In the genomic region with DNA sequence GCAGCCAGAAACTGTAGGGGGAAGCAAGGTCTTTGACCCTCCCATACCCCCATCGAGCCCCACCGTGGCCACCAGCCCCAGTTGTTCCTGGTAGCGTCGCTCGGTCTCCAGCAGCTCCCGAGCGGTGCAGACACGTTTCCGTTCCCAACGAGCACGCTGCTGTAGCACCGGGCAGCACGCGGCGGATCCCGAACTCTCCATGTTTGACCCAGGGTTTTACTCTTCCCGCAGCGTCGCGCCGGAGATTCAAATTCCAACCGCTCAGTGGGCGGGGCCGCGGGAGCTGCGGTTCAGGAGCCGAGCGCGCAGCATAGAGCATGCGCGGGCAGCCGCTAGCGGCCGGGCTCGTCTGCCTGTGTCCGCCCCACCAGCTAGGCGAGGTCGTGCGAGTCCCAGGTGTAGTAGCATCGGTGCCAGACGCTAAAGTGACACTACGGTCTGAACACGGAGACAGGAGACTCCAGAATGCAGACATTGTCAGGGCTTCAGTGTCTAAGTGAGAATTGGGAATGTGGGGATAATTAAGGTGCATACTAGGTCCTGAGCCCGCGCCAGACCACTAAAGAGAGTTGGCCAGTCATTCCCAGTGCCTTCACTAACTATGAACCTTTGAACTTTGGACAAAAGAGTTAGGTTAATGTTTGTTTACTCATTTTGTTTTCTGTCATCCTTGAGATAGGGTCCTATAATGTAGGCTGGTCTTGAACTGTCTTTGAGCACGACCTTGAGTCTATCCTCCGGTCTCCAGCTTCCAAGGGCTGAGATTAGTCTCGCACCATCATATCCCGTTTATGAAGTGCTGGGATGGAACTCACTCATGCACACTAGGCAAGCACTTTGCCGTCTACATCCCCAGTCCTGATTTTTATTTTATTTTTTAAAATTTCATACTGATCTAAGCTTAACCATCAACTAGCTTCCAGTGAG, we compare ENCODE assay signal across 8 mouse cellular contexts. TPM values are rescaled to one million over a fixed set of nuclear protein-coding genes. Genes with fewer than 3 reads are reported as not detected.
A peak's percentile ranks its signal among the peaks of the same experiment; 100 is the strongest.
DNase-seq lines count a peak whose midpoint lies in the region; ATAC-seq and TF ChIP-seq lines count a peak whose summit lies in the region.

Gene Arhgef39, minus strand, starts transcription at position 289 of the 927 bp plus-strand sequence.

- no peaks in the 10 kb centered on the region for H3K9me3 ChIP-seq in E14TG2a.4 (ENCODE audit: low read length)
- H3K9me3 ChIP-seq in heart, embryonic 16.5 days (replicated peaks; ENCODE audit: control insufficient read depth, low read length): no peaks in the 10 kb centered on the region
- H3K9me3 ChIP-seq in neural tube, embryonic 15.5 days (replicated peaks): no peaks in the 10 kb centered on the region

- H3K36me3 ChIP-seq in E14TG2a.4 (ENCODE audit: insufficient read depth, low read length): peaks cover 39% of the 10 kb centered on the region
- H3K36me3 ChIP-seq in heart, embryonic 16.5 days (ENCODE audit: control insufficient read depth, insufficient read depth): 0 out of 2 replicates have a peak, but pooled peaks cover 3% of the 10 kb centered on the region
- H3K36me3 ChIP-seq in neural tube, embryonic 15.5 days: no peaks in the 10 kb centered on the region

- ATAC-seq in erythroid progenitor cell, adult 5-6 weeks (replicated peaks; ENCODE audit: low FRiP score, poor library complexity, severe bottlenecking): peak; percentile 89
- ATAC-seq in heart, embryonic 16.5 days (replicated peaks; ENCODE audit: extremely low read depth, insufficient read depth, low FRiP score): peak; percentile 89
- ATAC-seq in neural tube, embryonic 15.5 days (ENCODE audit: low FRiP score): peak; percentile 86

- H3K4me2 ChIP-seq in heart, embryonic 16.5 days (ENCODE audit: low read depth, low read length): peak within 1 kb of the TSS; percentile 89
- H3K4me2 ChIP-seq in neural tube, embryonic 15.5 days: peak within 1 kb of the TSS; percentile 85

- peaks cover 37% of the 10 kb centered on the region for H3K27me3 ChIP-seq in E14TG2a.4 (ENCODE audit: insufficient read depth, low read length)
- no peaks in the 10 kb centered on the region for H3K27me3 ChIP-seq in heart, embryonic 16.5 days (ENCODE audit: control insufficient read depth, insufficient read depth, low read length)
- H3K27me3 ChIP-seq in neural tube, embryonic 15.5 days (replicated peaks): no peaks in the 10 kb centered on the region

- TF ChIP-seq CTCF in E14TG2a.4 (conservative IDR thresholded peaks at IDR 0.05; ENCODE audit: low read length): no peak
- TF ChIP-seq CTCF in lung, adult 2 months (IDR thresholded peaks at IDR 0.05; ENCODE audit: insufficient read depth, low read length): no peak

- peaks cover 52% of the 10 kb centered on the region for H3K4me1 ChIP-seq in E14TG2a.4 (replicated peaks; ENCODE audit: low read depth, low read length)
- no peaks in the 10 kb centered on the region for H3K4me1 ChIP-seq in brown adipose tissue, adult 24 weeks (ENCODE audit: control insufficient read depth, insufficient read depth, insufficient read length, low read length)
- peaks cover 27% of the 10 kb centered on the region for H3K4me1 ChIP-seq in heart, embryonic 16.5 days (ENCODE audit: control insufficient read depth, insufficient read depth, low read length)
- no peaks in the 10 kb centered on the region for H3K4me1 ChIP-seq in lung, adult 2 months (ENCODE audit: control insufficient read depth, insufficient read depth, low read length)
- H3K4me1 ChIP-seq in neural tube, embryonic 15.5 days: peaks cover 28% of the 10 kb centered on the region

- 7% methylated on average over 50 of the region's 50 CpGs for WGBS in heart, embryonic 16.5 days
- WGBS in lung, adult 2 months: 6% methylated on average over 50 of the region's 50 CpGs
- WGBS in neural tube, embryonic 15.5 days: 7% methylated on average over 50 of the region's 50 CpGs

- DNase-seq in kidney, postnatal 25 days: peak; percentile 92 to 93
- peak; percentile 74 for DNase-seq in lung, adult 2 months
- peak; percentile 67 for DNase-seq in thymus, adult 18-20 months

- TF ChIP-seq POLR2A in lung, adult 2 months (IDR thresholded peaks at IDR 0.05; ENCODE audit: borderline replicate concordance, extremely low read depth, low read depth, low read length): no peak

- H3K4me3 ChIP-seq in E14TG2a.4 (replicated peaks; ENCODE audit: low read length): peak within 1 kb of the TSS; percentile 88
- peak within 1 kb of the TSS; percentile 62 for H3K4me3 ChIP-seq in brown adipose tissue, adult 24 weeks (ENCODE audit: insufficient read depth, low read depth, low read length)
- peak within 1 kb of the TSS; percentile 77 for H3K4me3 ChIP-seq in heart, embryonic 16.5 days (ENCODE audit: low read length)
- peak within 1 kb of the TSS; percentile 66 for H3K4me3 ChIP-seq in lung, adult 2 months (replicated peaks; ENCODE audit: extremely low read depth, low read depth, low read length)
- peak within 1 kb of the TSS; percentile 51 for H3K4me3 ChIP-seq in neural tube, embryonic 15.5 days (replicated peaks)

- H3K27ac ChIP-seq in brown adipose tissue, adult 24 weeks (replicated peaks; ENCODE audit: low read depth, low read length): no peak within 1 kb of the TSS
- H3K27ac ChIP-seq in heart, embryonic 16.5 days (ENCODE audit: low read length): peak within 1 kb of the TSS; percentile 68
- no peak within 1 kb of the TSS for H3K27ac ChIP-seq in neural tube, embryonic 15.5 days (replicated peaks)

- H3K9ac ChIP-seq in heart, embryonic 16.5 days (ENCODE audit: low read length): peak within 1 kb of the TSS; percentile 79
- peak within 1 kb of the TSS; percentile 47 for H3K9ac ChIP-seq in neural tube, embryonic 15.5 days (replicated peaks)

RNA-seq across cellular contexts. Expression of gene Arhgef39, which starts in this region (rescaled TPM):
- not detected in 2 replicates for polyA plus RNA-seq in brown adipose tissue, adult 24 weeks (2012; ENCODE audit: insufficient read depth, insufficient read length, missing spikeins)
- total RNA-seq in erythroid progenitor cell, adult 5-6 weeks (2015; ENCODE audit: low replicate concordance): 233 and 242 TPM in 2 replicates
- total RNA-seq in erythroid progenitor cell, adult 5-6 weeks (2017; ENCODE audit: low replicate concordance): 202 and 213 TPM in 2 replicates
- polyA plus RNA-seq in heart, embryonic 16.5 days (2015; fragmentation: Nextera tagmentation; extraction: Ambion mirVana): 38.9 and 43.4 TPM in 2 replicates
- 4.7 and 6.9 TPM in 2 replicates for polyA plus RNA-seq in lung, adult 2 months (2012; rRNA removed)
- polyA plus RNA-seq in neural tube, embryonic 15.5 days (2015; fragmentation: Nextera tagmentation; extraction: Ambion mirVana): 5.9 and 15.4 TPM in 2 replicates
